Mouse (Mus musculus): ENCODE data around the gene Pdlim4. TPM values are rescaled to one million over a fixed set of nuclear protein-coding genes. Genes with fewer than 3 reads are reported as not detected.

Pdlim4 gene
- polyA plus RNA-seq, 1 experiment from 2014 or later = 33.0 TPM

- H3K36me3 ChIP-seq = no peaks in the 10 kb centered on the region
- peaks cover 8% of the 10 kb centered on the region; the same call in 1 of the 2 replicates for H3K4me1 ChIP-seq (replicated peaks)
- H3K4me2 ChIP-seq = no peak overlapping the region
- no peaks in the 10 kb centered on the region for H3K9me3 ChIP-seq
- ATAC-seq (ENCODE audit: low read depth) = no peak
- no peaks in the 10 kb centered on the region for H3K27me3 ChIP-seq
- 54% methylated on average over 5 of the region's 5 CpGs for WGBS
- no peak overlapping the region for H3K27ac ChIP-seq (replicated peaks)
- H3K4me3 ChIP-seq = no peak overlapping the region
- H3K9ac ChIP-seq = no peak overlapping the region
Measured at GRCm38 (mm10) chr11:54088947-54089317, 20.1 kb upstream of the Pdlim4 start.

- 83% methylated on average over 7 of the region's 7 CpGs for WGBS
Measured at GRCm38 (mm10) chr11:54088253-54088946, 19.6 kb upstream of the Pdlim4 start.

GRCm38 (mm10) chr11:54085816-54086215, 17.0 kb upstream of the Pdlim4 start:
- no peak overlapping the region for H3K9ac ChIP-seq
- WGBS = 57% methylated on average over 5 of the region's 5 CpGs
- no peaks in the 10 kb centered on the region for H3K36me3 ChIP-seq
- no peak for ATAC-seq (ENCODE audit: low read depth)
- H3K9me3 ChIP-seq = no peaks in the 10 kb centered on the region
- H3K27ac ChIP-seq (replicated peaks) = no peak overlapping the region
- H3K4me1 ChIP-seq (replicated peaks) = no peaks in the 10 kb centered on the region
- H3K27me3 ChIP-seq = no peaks in the 10 kb centered on the region
- H3K4me2 ChIP-seq = no peak overlapping the region
- no peak overlapping the region for H3K4me3 ChIP-seq

More at GRCm38 (mm10) chr11:54088253-54088946, 19.6 kb upstream of the Pdlim4 start:
- no peaks in the 10 kb centered on the region for H3K36me3 ChIP-seq
- H3K4me3 ChIP-seq = no peak overlapping the region
- no peak overlapping the region for H3K9ac ChIP-seq
- H3K4me2 ChIP-seq = no peak overlapping the region
- no peaks in the 10 kb centered on the region for H3K9me3 ChIP-seq
- no peak overlapping the region for H3K27ac ChIP-seq (replicated peaks)
- H3K4me1 ChIP-seq (replicated peaks) = peaks cover 8% of the 10 kb centered on the region; the same call in 1 of the 2 replicates
- ATAC-seq (ENCODE audit: low read depth) = no peak
- no peaks in the 10 kb centered on the region for H3K27me3 ChIP-seq

GRCm38 (mm10) chr11:54084976-54085375, 16.2 kb upstream of the Pdlim4 start:
- H3K4me1 ChIP-seq (replicated peaks) = no peaks in the 10 kb centered on the region
- H3K9me3 ChIP-seq = no peaks in the 10 kb centered on the region
- WGBS = 83% methylated on average over 1 of the region's 1 CpGs
- H3K4me2 ChIP-seq = no peak overlapping the region
- no peaks in the 10 kb centered on the region for H3K27me3 ChIP-seq
- no peaks in the 10 kb centered on the region for H3K36me3 ChIP-seq
- no peak for ATAC-seq (ENCODE audit: low read depth)
- no peak overlapping the region for H3K4me3 ChIP-seq
- no peak overlapping the region for H3K9ac ChIP-seq
- no peak overlapping the region for H3K27ac ChIP-seq (replicated peaks)

- no peak overlapping the region for H3K9ac ChIP-seq
- H3K4me2 ChIP-seq = no peak overlapping the region
- 94% methylated on average over 5 of the region's 5 CpGs for WGBS
- H3K4me3 ChIP-seq = no peak overlapping the region
- no peaks in the 10 kb centered on the region for H3K4me1 ChIP-seq (replicated peaks)
- H3K9me3 ChIP-seq = no peaks in the 10 kb centered on the region
- ATAC-seq (ENCODE audit: low read depth) = no peak
- no peaks in the 10 kb centered on the region for H3K27me3 ChIP-seq
- H3K36me3 ChIP-seq = no peaks in the 10 kb centered on the region
- H3K27ac ChIP-seq (replicated peaks) = no peak overlapping the region
Measured at GRCm38 (mm10) chr11:54082725-54083124, 13.9 kb upstream of the Pdlim4 start.

GRCm38 (mm10) chr11:54080435-54080834, 11.6 kb upstream of the Pdlim4 start:
- Histone ChIP-seq H3K4me2 (no peak overlapping the region), H3K4me3 (no peak overlapping the region), H3K9me3 (no peaks in the 10 kb centered on the region), H3K36me3 (no peaks in the 10 kb centered on the region), H3K4me1 (replicated peaks) (0 out of 2 replicates have a peak, but pooled peaks cover 3% of the 10 kb centered on the region), H3K27ac (replicated peaks) (no peak overlapping the region), H3K27me3 (no peaks in the 10 kb centered on the region), H3K9ac (no peak overlapping the region)
- no peak for ATAC-seq (ENCODE audit: low read depth)
- WGBS = 30% methylated on average over 7 of the region's 7 CpGs

GRCm38 (mm10) chr11:54076101-54076500, 7.3 kb upstream of the Pdlim4 start:
- Histone ChIP-seq H3K27me3 (no peaks in the 10 kb centered on the region), H3K27ac (replicated peaks) (no peak overlapping the region), H3K36me3 (no peaks in the 10 kb centered on the region), H3K9me3 (no peaks in the 10 kb centered on the region), H3K4me1 (replicated peaks) (peaks cover 10% of the 10 kb centered on the region; the same call in 1 of the 2 replicates), H3K4me3 (no peak overlapping the region), H3K9ac (no peak overlapping the region), H3K4me2 (no peak overlapping the region)
- WGBS = 68% methylated on average over 1 of the region's 1 CpGs
- no peak for ATAC-seq (ENCODE audit: low read depth)

- Histone ChIP-seq H3K27ac (replicated peaks) (no peak overlapping the region), H3K9me3 (no peaks in the 10 kb centered on the region), H3K4me1 (replicated peaks) (peaks cover 10% of the 10 kb centered on the region; the same call in 1 of the 2 replicates), H3K4me2 (no peak overlapping the region), H3K27me3 (peaks cover 2% of the 10 kb centered on the region; the same call in 1 of the 2 replicates), H3K36me3 (no peaks in the 10 kb centered on the region), H3K9ac (no peak overlapping the region), H3K4me3 (no peak overlapping the region)
- WGBS = 68% methylated on average over 6 of the region's 6 CpGs
- ATAC-seq (ENCODE audit: low read depth) = no peak
Measured at GRCm38 (mm10) chr11:54075353-54075752, 6.5 kb upstream of the Pdlim4 start.

GRCm38 (mm10) chr11:54073291-54073690, 4.5 kb upstream of the Pdlim4 start:
- Histone ChIP-seq H3K27me3 (peaks cover 17% of the 10 kb centered on the region), H3K4me2 (no peak overlapping the region), H3K9me3 (no peaks in the 10 kb centered on the region), H3K36me3 (no peaks in the 10 kb centered on the region), H3K4me3 (no peak overlapping the region), H3K27ac (replicated peaks) (no peak overlapping the region), H3K9ac (no peak overlapping the region), H3K4me1 (replicated peaks) (peaks cover 20% of the 10 kb centered on the region)
- WGBS = 30% methylated on average over 4 of the region's 4 CpGs
- no peak for ATAC-seq (ENCODE audit: low read depth)

- Histone ChIP-seq H3K4me2 (no peak overlapping the region), H3K9ac (no peak overlapping the region), H3K9me3 (no peaks in the 10 kb centered on the region), H3K36me3 (no peaks in the 10 kb centered on the region), H3K27ac (replicated peaks) (no peak overlapping the region), H3K4me3 (no peak overlapping the region), H3K27me3 (peaks cover 25% of the 10 kb centered on the region), H3K4me1 (replicated peaks) (peaks cover 35% of the 10 kb centered on the region)
- no peak for ATAC-seq (ENCODE audit: low read depth)
- WGBS = 92% methylated on average over 5 of the region's 5 CpGs
Measured at GRCm38 (mm10) chr11:54071726-54072445, 3.1 kb upstream of the Pdlim4 start.

GRCm38 (mm10) chr11:54067996-54068519, 756 bp downstream of the Pdlim4 start:
- H3K36me3 ChIP-seq = no peaks in the 10 kb centered on the region
- ATAC-seq (ENCODE audit: low read depth) = no peak
- peaks cover 25% of the 10 kb centered on the region for H3K27me3 ChIP-seq
- peak overlapping the region; percentile 74 for H3K9ac ChIP-seq
- peaks cover 38% of the 10 kb centered on the region for H3K4me1 ChIP-seq (replicated peaks)
- H3K4me3 ChIP-seq = peak overlapping the region; percentile 58
- H3K9me3 ChIP-seq = no peaks in the 10 kb centered on the region
- H3K27ac ChIP-seq (replicated peaks) = no peak overlapping the region
- 35% methylated on average over 4 of the region's 4 CpGs for WGBS
- H3K4me2 ChIP-seq = peak overlapping the region; percentile 93

GRCm38 (mm10) chr11:54067318-54067995, 1.4 kb downstream of the Pdlim4 start:
- H3K27me3 ChIP-seq = peaks cover 25% of the 10 kb centered on the region
- peak overlapping the region; percentile 93 for H3K4me2 ChIP-seq
- peak overlapping the region; percentile 58 for H3K4me3 ChIP-seq
- H3K36me3 ChIP-seq = no peaks in the 10 kb centered on the region
- H3K4me1 ChIP-seq (replicated peaks) = peaks cover 41% of the 10 kb centered on the region
- WGBS = 34% methylated on average over 12 of the region's 12 CpGs
- no peak overlapping the region for H3K27ac ChIP-seq (replicated peaks)
- H3K9ac ChIP-seq = peak overlapping the region; percentile 74
- no peak for ATAC-seq (ENCODE audit: low read depth)
- no peaks in the 10 kb centered on the region for H3K9me3 ChIP-seq

Data from neural tube, embryonic 13.5 days (tissue).